Mouse (Mus musculus): ENCODE results near the gene Gm10718.
"Not testable (repeated sequence)": the region's sequence is repeated elsewhere in the genome, so short reads cannot be mapped to it uniquely, and the experiment has no call there.

Gene Gm10718

DNA sequence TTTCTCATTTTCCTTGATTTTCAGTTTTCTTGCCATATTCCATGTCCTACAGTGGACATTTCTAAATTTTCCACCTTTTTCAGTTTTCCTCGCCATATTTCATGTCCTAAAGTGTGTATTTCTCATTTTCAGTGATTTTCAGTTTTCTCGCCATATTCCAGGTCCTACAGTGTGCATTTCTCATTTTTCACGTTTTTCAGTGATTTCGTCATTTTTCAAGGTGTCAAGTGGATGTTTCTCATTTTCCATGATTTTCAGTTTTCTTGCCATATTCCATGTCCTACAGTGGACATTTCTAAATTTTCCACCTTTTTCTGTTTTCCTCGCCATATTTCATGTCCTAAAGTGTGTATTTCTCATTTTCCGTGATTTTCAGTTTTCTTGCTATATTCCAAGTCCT, 2.3 kb downstream of the Gm10718 start:
- peak; percentile 47 for DNase-seq

DNA sequence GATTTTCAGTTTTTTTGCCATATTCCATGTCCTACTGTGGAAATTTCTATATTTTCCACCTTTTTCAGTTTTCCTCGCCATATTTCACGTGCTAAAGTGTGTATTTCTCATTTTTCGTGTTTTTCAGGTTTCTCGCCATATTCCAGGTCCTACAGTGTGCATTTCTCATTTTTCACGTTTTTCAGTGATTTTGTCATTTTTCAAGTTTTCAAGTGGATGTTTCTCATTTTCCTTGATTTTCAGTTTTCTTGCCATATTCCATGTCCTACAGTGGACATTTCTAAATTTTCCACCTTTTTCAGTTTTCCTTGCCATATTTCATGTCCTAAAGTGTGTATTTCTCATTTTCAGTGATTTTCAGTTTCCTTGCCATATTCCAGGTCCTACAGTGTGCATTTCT, 2.8 kb downstream of the Gm10718 start:
- DNase-seq, result not testable (repeated sequence)

- not testable (repeated sequence) for DNase-seq
Measured at GRCm38 (mm10) chr9:3026741-3027140, 3.4 kb downstream of the Gm10718 start.

DNA sequence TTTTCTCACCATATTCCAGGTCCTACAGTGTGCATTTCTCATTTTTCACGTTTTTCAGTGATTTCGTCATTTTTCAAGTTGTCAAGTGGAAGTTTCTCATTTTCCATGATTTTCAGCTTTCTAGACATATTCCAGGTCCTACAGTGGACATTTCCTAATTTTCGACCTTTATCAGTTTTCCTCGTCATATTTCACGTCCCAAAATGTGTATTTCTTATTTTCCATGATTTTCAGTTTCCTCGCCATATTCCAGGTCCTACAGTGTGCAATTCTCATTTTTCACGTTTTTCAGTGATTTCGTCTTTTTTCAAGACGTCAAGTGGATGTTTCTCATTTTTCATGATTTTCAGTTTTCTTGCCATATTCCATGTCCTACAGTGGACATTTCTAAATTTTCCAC, 3.9 kb downstream of the Gm10718 start:
- DNase-seq, result not testable (repeated sequence)

DNA sequence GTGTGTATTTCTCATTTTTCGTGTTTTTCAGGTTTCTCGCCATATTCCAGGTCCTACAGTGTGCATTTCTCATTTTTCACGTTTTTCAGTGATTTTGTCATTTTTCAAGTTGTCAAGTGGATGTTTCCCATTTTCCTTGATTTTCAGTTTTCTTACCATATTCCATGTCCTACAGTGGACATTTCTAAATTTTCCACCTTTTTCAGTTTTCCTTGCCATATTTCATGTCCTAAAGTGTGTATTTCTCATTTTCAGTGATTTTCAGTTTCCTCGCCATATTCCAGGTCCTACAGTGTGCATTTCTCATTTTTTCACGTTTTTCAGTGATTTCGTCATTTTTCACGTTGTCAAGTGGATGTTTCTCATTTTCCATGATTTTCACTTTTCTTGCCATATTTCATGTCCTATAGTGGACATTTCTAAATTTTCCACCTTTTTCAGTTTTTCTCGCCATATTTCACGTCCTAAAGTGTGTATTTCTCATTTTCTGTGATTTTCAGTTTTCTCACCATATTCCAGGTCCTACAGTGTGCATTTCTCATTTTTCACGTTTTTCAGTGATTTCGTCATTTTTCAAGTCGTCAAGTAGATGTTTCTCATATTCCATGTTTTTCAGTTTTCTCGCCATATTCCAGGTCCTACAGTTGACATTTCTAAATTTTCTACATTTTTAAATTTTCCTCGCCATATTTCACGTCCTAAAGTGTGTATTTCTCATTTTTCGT, 6.1 kb downstream of the Gm10718 start:
- DNase-seq, result not testable (repeated sequence)

DNA sequence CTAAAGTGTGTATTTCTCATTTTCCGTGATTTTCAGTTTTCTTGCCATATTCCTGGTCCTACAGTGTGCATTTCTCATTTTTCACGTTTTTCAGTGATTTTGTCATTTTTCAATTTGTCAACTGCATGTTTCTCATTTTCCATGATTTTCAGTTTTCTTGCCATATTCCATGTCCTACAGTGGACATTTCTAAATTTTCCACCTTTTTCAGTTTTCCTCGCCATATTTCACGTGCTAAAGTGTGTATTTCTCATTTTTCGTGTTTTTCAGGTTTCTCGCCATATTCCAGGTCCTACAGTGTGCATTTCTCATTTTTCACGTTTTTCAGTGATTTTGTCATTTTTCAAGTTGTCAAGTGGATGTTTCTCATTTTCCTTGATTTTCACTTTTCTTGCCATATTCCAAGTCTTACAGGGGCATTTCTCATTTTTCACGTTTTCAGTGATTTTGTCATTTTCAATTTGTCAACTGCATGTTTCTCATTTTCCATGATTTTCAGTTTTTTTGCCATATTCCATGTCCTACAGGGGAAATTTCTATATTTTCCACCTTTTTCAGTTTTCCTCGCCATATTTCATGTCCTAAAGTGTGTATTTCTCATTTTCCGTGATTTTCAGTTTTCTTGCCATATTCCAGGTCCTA, 7.5 kb downstream of the Gm10718 start:
- DNase-seq, result not testable (repeated sequence)

GRCm38 (mm10) chr9:3034299-3034698, 11.0 kb downstream of the Gm10718 start, which contains the start of gene Gm17535:
Gm17535 (plus strand) TSS chr9:3034599.
- not testable (repeated sequence) for DNase-seq

DNA sequence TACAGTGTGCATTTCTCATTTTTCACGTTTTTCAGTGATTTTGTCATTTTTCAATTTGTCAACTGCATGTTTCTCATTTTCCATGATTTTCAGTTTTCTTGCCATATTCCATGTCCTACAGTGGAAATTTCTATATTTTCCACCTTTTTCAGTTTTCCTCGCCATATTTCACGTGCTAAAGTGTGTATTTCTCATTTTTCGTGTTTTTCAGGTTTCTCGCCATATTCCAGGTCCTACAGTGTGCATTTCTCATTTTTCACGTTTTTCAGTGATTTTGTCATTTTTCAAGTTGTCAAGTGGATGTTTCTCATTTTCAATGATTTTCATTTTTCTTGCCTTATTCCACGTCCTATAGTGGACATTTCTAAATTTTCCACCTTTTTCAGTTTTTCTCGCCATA, 13.2 kb downstream of the Gm10718 start, which contains the start of gene Gm10715:
Gene Gm10715, plus strand, starts transcription at position 301 of the 400 bp plus-strand sequence.
- DNase-seq, result not testable (repeated sequence)

DNA sequence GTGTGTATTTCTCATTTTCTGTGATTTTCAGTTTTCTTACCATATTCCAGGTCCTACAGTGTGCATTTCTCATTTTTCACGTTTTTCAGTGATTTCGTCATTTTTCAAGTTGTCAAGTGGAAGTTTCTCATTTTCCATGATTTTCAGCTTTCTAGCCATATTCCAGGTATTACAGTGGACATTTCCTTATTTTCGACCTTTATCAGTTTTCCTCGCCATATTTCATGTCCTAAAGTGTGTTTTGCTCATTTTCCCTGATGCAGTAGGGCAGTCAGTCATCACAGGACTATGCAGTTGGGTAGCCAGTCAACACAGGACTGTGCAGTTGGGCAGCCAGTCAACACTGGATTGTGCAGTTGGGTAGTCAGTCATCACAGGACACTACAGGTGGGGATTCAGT, 14.8 kb downstream of the Gm10718 start:
- not testable (repeated sequence) for DNase-seq
